Mouse (Mus musculus): ENCODE data around the gene Vav3. TPM values are rescaled to one million over a fixed set of nuclear protein-coding genes. Genes with fewer than 3 reads are reported as not detected.

Vav3 gene
- polyA plus RNA-seq, 1 experiment: 1.7 TPM

GRCm38 (mm10) chr3:109711751-109712150 lies 371.3 kb downstream of the Vav3 start:
- WGBS: 89% methylated on average over 7 of the region's 7 CpGs

GRCm38 (mm10) chr3:109714476-109714875 lies 374.0 kb downstream of the Vav3 start:
- TF ChIP-seq POLR2A (IDR thresholded peaks at IDR 0.05; ENCODE audit: low read depth, low read length) (no peak), CTCF (IDR thresholded peaks at IDR 0.05; ENCODE audit: extremely low read depth, insufficient read depth, insufficient read length, insufficient replicate concordance) (no peak)
- no peak for DNase-seq (ENCODE audit: low read depth in 1 of 2, low spot score in 2 of 2)
- H3K27me3 ChIP-seq (ENCODE audit: control insufficient read depth, insufficient read depth, low read length): no peaks in the 10 kb centered on the region

More at GRCm38 (mm10) chr3:109711751-109712150, 371.3 kb downstream of the Vav3 start:
- no peak for TF ChIP-seq POLR2A (IDR thresholded peaks at IDR 0.05; ENCODE audit: low read depth, low read length)
- TF ChIP-seq CTCF (IDR thresholded peaks at IDR 0.05; ENCODE audit: extremely low read depth, insufficient read depth, insufficient read length, insufficient replicate concordance): no peak
- no peaks in the 10 kb centered on the region for H3K27me3 ChIP-seq (ENCODE audit: control insufficient read depth, insufficient read depth, low read length)
- no peaks in the 10 kb centered on the region for H3K4me1 ChIP-seq (ENCODE audit: control insufficient read depth, insufficient read depth, insufficient read length)
- no peak for DNase-seq (ENCODE audit: low read depth in 1 of 2, low spot score in 2 of 2)
- H3K4me3 ChIP-seq (ENCODE audit: extremely low read depth, insufficient read depth, insufficient read length): no peak overlapping the region
- H3K27ac ChIP-seq (ENCODE audit: insufficient read depth, low read length): no peak overlapping the region
- H3K36me3 ChIP-seq (ENCODE audit: control insufficient read depth, insufficient read depth, low read length): no peaks in the 10 kb centered on the region

GRCm38 (mm10) chr3:109721753-109722152 lies 381.3 kb downstream of the Vav3 start:
- WGBS: 93% methylated on average over 3 of the region's 3 CpGs
- Histone ChIP-seq H3K36me3 (ENCODE audit: control insufficient read depth, insufficient read depth, low read length) (no peaks in the 10 kb centered on the region), H3K4me1 (ENCODE audit: control insufficient read depth, insufficient read depth, insufficient read length) (no peaks in the 10 kb centered on the region), H3K27ac (ENCODE audit: insufficient read depth, low read length) (no peak overlapping the region), H3K27me3 (ENCODE audit: control insufficient read depth, insufficient read depth, low read length) (no peaks in the 10 kb centered on the region), H3K4me3 (ENCODE audit: extremely low read depth, insufficient read depth, insufficient read length) (no peak overlapping the region)
- no peak for DNase-seq (ENCODE audit: low read depth in 1 of 2, low spot score in 2 of 2)
- TF ChIP-seq POLR2A (IDR thresholded peaks at IDR 0.05; ENCODE audit: low read depth, low read length) (no peak), CTCF (IDR thresholded peaks at IDR 0.05; ENCODE audit: extremely low read depth, insufficient read depth, insufficient read length, insufficient replicate concordance) (no peak)

More at GRCm38 (mm10) chr3:109714476-109714875, 374.0 kb downstream of the Vav3 start:
- Histone ChIP-seq H3K4me1 (ENCODE audit: control insufficient read depth, insufficient read depth, insufficient read length) (no peaks in the 10 kb centered on the region), H3K4me3 (ENCODE audit: extremely low read depth, insufficient read depth, insufficient read length) (no peak overlapping the region), H3K36me3 (ENCODE audit: control insufficient read depth, insufficient read depth, low read length) (no peaks in the 10 kb centered on the region), H3K27ac (ENCODE audit: insufficient read depth, low read length) (no peak overlapping the region)

GRCm38 (mm10) chr3:109726776-109727175 lies 386.3 kb downstream of the Vav3 start:
- H3K4me1 ChIP-seq (ENCODE audit: control insufficient read depth, insufficient read depth, insufficient read length): no peaks in the 10 kb centered on the region
- WGBS: 86% methylated on average over 1 of the region's 1 CpGs
- no peaks in the 10 kb centered on the region for H3K36me3 ChIP-seq (ENCODE audit: control insufficient read depth, insufficient read depth, low read length)
- H3K27ac ChIP-seq (ENCODE audit: insufficient read depth, low read length): no peak overlapping the region
- no peak for TF ChIP-seq CTCF (IDR thresholded peaks at IDR 0.05; ENCODE audit: extremely low read depth, insufficient read depth, insufficient read length, insufficient replicate concordance)
- no peak for TF ChIP-seq POLR2A (IDR thresholded peaks at IDR 0.05; ENCODE audit: low read depth, low read length)
- H3K27me3 ChIP-seq (ENCODE audit: control insufficient read depth, insufficient read depth, low read length): no peaks in the 10 kb centered on the region
- no peak overlapping the region for H3K4me3 ChIP-seq (ENCODE audit: extremely low read depth, insufficient read depth, insufficient read length)
- DNase-seq (ENCODE audit: low read depth in 1 of 2, low spot score in 2 of 2): no peak

- Histone ChIP-seq H3K4me3 (ENCODE audit: extremely low read depth, insufficient read depth, insufficient read length) (no peak overlapping the region), H3K27me3 (ENCODE audit: control insufficient read depth, insufficient read depth, low read length) (no peaks in the 10 kb centered on the region), H3K27ac (ENCODE audit: insufficient read depth, low read length) (no peak overlapping the region), H3K36me3 (ENCODE audit: control insufficient read depth, insufficient read depth, low read length) (no peaks in the 10 kb centered on the region), H3K4me1 (ENCODE audit: control insufficient read depth, insufficient read depth, insufficient read length) (no peaks in the 10 kb centered on the region)
- 82% methylated on average over 5 of the region's 5 CpGs for WGBS
- no peak for DNase-seq (ENCODE audit: low read depth in 1 of 2, low spot score in 2 of 2)
- no peak for TF ChIP-seq POLR2A (IDR thresholded peaks at IDR 0.05; ENCODE audit: low read depth, low read length)
- no peak for TF ChIP-seq CTCF (IDR thresholded peaks at IDR 0.05; ENCODE audit: extremely low read depth, insufficient read depth, insufficient read length, insufficient replicate concordance)
These were observed 391.3 kb downstream of the Vav3 start for GRCm38 (mm10) chr3:109731592-109732230.

DNA sequence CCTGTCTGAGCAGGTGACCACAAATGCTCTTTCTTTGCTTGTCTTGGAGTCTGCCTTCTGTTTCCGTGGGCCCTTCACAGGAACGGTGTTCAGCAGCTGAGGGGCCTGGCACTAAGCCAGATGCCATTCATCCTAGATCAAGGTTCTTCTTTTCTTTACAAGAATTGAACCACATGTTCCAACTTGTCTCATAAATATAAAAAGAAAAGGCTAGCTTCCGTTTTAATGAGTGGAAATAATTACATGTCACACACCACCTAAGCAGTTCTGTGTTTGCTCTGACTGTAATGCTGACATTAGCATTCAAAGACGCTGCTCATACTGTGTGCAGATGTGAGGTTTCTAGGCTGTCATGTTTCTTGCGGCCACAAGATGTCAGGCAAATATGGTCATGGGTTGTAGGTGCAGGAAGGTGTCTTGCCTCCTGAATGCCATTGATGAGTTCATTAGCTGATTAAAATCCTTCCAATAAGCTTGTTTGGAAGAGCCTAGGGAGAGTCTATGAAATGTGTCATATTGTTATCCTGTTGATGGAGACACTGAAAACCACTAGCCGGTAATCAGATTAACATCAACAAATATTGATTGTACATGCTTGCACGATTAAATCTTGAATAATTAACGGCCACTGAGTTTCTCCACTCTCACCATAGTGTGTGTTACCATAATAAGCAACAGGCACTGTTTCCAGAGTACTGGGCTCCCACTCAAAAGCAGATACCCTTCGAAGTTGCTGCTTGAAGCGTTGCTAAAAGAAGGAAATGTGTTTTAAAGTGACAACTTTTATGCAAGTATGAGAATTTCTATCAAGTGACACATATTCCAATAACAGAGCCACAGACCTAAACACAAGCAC lies 392.1 kb downstream of the Vav3 start:
- Histone ChIP-seq H3K27ac (ENCODE audit: insufficient read depth, low read length) (no peak overlapping the region), H3K27me3 (ENCODE audit: control insufficient read depth, insufficient read depth, low read length) (no peaks in the 10 kb centered on the region), H3K4me1 (ENCODE audit: control insufficient read depth, insufficient read depth, insufficient read length) (no peaks in the 10 kb centered on the region), H3K4me3 (ENCODE audit: extremely low read depth, insufficient read depth, insufficient read length) (no peak overlapping the region), H3K36me3 (ENCODE audit: control insufficient read depth, insufficient read depth, low read length) (no peaks in the 10 kb centered on the region)
- no peak for DNase-seq (ENCODE audit: low read depth in 1 of 2, low spot score in 2 of 2)
- WGBS: 33% methylated on average over 10 of the region's 10 CpGs
- no peak for TF ChIP-seq CTCF (IDR thresholded peaks at IDR 0.05; ENCODE audit: extremely low read depth, insufficient read depth, insufficient read length, insufficient replicate concordance)
- TF ChIP-seq POLR2A (IDR thresholded peaks at IDR 0.05; ENCODE audit: low read depth, low read length): no peak

Other genes starting within 250 kb of the Vav3 start
- 1.7 and 3.2 TPM in 2 replicates for gene Slc25a24, start 217.5 kb upstream of the Vav3 start, polyA plus RNA-seq (2012; rRNA removed)